Mouse (Mus musculus): ENCODE results near the gene Htra3.

- TF ChIP-seq CTCF (IDR thresholded peaks at IDR 0.05; ENCODE audit: extremely low read depth, insufficient read depth, insufficient read length, insufficient replicate concordance) = peak; percentile 15; the same call in 1 of the 2 replicates
- TF ChIP-seq POLR2A (IDR thresholded peaks at IDR 0.05; ENCODE audit: low read depth, low read length) = no peak
Measured at GRCm38 (mm10) chr5:35717946-35718345, 38.4 kb upstream of the Htra3 start.

Data from spleen, adult 2 months (tissue).